Mouse (Mus musculus): Measurements from ENCODE around the gene Hist1h1a. TPM values are rescaled to one million over a fixed set of nuclear protein-coding genes. Genes with fewer than 3 reads are reported as not detected.
"Not testable (repeated sequence)": the region's sequence is repeated elsewhere in the genome, so short reads cannot be mapped to it uniquely, and the experiment has no call there.

Hist1h1a gene
- total RNA-seq, 2 experiments from 2014 or later: 15.7 to 16.5 TPM

- no peak for DNase-seq (ENCODE audit: low spot score in 2 of 2)
Measured at GRCm38 (mm10) chr13:23759916-23760239, 3.6 kb upstream of the Hist1h1a start.

- DNase-seq (ENCODE audit: low spot score in 2 of 2): peak in 1 of 2 experiments; percentile 28
Measured at GRCm38 (mm10) chr13:23760240-23760971, 3.1 kb upstream of the Hist1h1a start.

- DNase-seq (ENCODE audit: low spot score in 2 of 2): peak; percentile 97 to 98
Measured at GRCm38 (mm10) chr13:23760972-23761864, 2.2 kb upstream of the Hist1h1a start, which contains the start of gene Hist1h4a. Hist1h4a (minus strand) TSS chr13:23761230.

DNA sequence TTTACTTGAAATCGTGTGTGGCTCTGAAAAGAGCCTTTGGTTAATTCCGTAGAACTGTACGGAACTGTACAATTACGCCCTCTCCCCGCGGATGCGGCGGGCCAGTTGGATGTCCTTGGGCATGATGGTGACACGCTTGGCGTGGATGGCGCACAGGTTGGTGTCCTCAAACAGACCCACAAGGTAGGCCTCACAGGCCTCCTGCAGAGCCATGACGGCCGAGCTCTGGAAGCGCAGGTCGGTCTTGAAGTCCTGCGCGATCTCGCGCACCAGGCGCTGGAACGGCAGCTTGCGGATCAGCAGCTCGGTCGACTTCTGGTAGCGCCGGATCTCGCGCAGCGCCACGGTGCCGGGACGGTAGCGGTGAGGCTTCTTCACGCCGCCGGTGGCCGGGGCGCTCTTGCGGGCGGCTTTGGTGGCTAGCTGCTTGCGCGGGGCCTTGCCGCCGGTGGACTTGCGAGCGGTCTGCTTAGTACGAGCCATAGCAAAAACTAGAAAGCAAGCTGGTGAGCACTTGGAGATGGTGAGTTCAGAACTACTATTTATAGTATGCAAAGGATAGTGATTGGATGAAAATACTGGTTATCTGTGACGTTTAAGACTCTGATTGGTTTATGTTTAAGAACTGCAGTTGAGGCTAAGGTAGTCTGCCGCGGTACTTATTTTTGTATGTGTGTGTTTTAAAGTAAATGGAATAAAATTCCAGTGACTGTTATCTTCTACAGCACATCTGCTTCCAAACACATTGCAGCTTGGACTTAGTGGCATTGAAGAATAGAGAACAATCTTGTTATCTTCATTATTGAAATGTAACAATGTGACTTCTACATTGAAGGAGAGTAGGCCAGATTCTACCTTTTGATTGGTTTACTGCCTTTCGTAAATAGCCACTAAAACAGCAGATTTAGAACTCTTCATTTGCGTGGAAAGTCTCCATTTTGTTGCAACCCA lies 1.3 kb upstream of the Hist1h1a start, which contains the start of gene Hist1h3a:
Hist1h3a (minus strand) TSS at position 516 of the 951 bp plus-strand sequence.
- peak in 1 of 2 experiments; percentile 85 for DNase-seq (ENCODE audit: low spot score in 2 of 2)

GRCm38 (mm10) chr13:23763242-23763585 lies 252 bp upstream of the Hist1h1a start:
- DNase-seq (ENCODE audit: low spot score in 2 of 2): no peak

- DNase-seq (ENCODE audit: low spot score in 2 of 2): no peak
Measured at GRCm38 (mm10) chr13:23764324-23765171, 1.1 kb downstream of the Hist1h1a start.

- DNase-seq (ENCODE audit: low spot score in 2 of 2): no peak
Measured at GRCm38 (mm10) chr13:23765172-23765513, 1.7 kb downstream of the Hist1h1a start.

DNA sequence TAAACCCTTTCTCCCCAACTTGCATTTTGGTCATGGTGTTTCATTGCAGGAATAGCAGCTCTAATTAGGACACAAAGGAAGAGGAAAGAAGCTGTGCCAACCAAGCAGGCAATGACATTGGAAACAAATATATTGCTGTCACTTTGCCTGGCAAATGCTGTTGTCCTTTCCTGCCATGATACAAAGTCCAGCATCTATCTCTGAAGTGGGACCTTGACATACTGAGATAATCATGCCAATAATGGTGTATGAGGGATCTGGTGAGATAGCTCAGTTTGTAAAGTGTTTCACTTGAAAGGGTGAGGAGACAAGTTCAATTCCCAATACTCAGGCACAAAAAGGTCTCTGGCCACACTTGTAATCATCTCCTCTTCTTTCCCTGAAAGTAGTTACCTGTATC lies 3.3 kb downstream of the Hist1h1a start:
- DNase-seq (ENCODE audit: low spot score in 2 of 2): no peak

- DNase-seq (ENCODE audit: low spot score in 2 of 2): no peak
Measured at GRCm38 (mm10) chr13:23768834-23769397, 5.5 kb downstream of the Hist1h1a start.

DNA sequence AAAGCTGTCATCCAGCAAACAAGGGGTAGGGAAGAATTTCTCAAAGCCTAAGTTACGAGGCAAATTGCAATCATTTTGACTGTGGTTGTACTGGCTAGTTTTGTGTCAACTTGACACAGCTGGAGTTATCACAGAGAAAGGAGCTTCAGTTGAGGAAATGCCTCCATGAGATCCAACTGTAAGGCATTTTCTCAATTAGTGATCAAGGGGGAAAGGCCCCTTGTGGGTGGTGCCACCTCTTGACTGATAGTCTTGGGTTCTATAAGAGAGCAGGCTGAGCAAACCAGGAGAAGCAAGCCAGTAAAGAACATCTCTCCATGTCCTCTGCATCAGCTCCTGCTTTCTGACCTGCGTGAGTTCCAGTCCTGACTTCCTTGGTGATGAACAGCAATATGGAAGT lies 6.1 kb downstream of the Hist1h1a start, which contains the start of gene Trim38:
Trim38 (plus strand) TSS at position 301 of the 400 bp plus-strand sequence.
- not testable (repeated sequence) for DNase-seq (ENCODE audit: low spot score in 2 of 2)

DNA sequence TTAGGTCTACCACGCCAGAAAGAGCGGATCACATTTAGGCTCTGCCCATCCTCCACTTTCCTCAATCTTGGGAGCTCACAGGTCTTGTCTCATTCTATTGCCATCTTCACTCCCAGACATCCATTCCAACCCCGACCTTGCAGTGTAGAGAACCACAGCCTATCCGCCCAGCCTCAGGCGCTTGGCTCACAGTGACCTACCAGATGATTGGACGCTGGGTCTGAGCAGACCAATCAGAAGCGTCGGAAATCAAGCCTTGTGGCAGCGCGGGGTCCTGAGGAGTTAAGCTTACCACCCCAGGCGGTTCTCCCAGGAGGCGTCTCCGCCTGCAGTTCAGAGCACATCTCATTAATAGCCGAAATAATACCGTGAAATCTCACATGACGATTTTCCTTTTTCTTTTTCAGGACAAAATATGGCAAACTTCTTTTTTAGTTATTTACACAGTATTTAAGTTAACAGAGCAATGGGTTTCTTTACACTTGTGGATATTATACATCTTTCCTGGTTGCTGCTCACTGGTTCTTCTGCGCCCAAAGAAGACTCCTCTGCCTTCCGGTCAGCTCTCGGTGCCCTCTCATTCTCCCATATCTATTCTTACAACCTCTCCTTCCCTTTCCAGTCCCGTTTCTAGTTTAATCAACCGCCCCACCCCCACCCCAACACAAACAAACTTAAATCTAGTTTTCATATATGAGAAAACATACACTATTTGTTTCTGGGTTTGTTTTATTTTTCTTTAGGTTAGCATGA lies 9.3 kb downstream of the Hist1h1a start:
- DNase-seq (ENCODE audit: low spot score in 2 of 2): peak; percentile 47 to 58

DNA sequence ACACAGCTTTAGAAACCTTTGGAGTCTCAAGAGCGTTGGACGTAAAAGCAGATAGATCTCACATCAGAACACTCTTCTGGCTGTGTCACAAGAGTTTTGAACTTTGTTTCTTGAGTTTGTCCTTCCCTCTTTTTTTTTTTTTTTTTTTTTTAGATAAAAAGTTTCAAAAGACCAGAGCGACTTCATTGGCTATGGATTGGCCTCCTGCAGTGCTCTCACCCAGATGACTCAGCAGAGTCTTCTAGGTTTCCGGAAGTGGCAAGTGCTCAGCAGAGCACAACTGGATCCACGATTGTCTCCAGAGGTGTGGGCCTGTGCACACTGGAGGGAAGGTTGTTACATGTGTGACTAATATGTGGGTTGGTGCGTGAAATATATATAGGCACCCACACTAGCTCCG lies 14.9 kb downstream of the Hist1h1a start:
- DNase-seq (ENCODE audit: low spot score in 2 of 2): no peak

GRCm38 (mm10) chr13:23779025-23779424 lies 15.6 kb downstream of the Hist1h1a start:
- no peak for DNase-seq (ENCODE audit: low spot score in 2 of 2)

DNA sequence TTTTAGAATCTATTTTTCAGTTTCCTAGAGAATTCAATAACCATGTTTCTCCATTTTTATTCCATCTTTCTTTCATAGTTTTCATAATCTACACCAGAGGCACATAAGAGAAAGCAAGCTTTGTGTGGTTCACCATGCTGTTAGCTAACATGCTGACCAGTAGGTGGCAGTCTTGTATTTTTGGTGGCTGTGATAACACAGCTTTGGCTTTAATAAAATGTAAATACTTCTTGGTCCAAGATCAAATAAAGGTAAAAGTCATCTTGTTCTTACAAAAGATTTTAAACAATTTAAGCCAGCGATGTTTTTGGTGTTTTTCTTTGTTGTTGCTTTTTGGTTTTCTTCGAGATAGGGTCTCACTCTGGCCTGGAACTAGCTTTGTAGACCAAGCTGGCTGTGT lies 29.1 kb downstream of the Hist1h1a start:
- peak; percentile 19 to 70 for DNase-seq (ENCODE audit: low spot score in 2 of 2)

DNA sequence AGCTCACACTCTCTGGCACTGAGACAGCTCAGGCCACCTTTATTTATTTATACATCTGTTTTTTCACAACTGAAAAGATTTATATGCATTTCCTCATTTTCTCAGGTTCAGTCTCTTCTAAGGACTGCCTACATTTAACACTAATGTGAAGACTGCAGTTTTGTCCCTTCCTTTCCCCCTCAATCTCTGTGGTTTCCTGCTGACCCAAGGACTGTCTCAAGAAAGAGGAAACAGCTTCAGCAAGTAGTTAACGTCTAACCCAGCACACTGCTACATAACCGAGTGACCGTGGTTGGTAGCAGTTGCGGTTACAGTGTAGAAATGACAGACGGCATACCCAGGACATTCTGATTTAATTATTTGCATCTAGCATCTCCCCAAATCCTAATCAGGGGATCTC lies 35.9 kb downstream of the Hist1h1a start:
- no peak for DNase-seq (ENCODE audit: low spot score in 2 of 2)

GRCm38 (mm10) chr13:23804532-23804931 lies 41.1 kb downstream of the Hist1h1a start:
- no peak for DNase-seq (ENCODE audit: low spot score in 2 of 2)

DNA sequence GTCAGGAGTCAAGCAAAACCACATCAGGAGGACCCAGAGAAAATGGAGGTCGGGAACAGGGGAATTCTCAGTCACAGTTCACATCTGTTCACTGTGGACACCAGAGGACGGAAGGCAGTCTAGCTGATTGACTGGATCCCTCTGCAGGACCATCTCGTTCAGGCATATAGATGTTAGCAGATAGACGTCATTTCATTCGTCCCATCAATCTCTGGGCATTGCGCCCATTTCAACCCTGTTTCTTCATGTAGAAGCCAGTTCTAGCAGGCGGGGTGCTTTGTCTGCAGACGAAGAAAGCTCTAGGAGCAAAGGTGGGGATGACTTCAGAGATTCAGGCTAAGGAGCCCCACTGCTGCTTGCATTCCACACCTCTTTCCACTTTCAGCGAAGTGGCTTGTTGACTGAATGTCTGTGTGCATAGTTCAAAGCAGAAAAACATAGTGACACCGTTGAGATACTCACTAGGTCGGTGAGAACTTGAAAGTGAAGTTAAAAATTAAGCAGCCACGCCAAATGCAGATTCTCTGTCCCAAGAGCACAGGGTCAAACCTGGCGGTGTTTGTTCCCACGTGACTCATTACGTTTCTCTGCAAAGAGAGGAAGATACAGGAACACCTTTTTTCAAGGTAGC lies 43.1 kb downstream of the Hist1h1a start, which contains the start of gene Slc17a2:
Slc17a2 (plus strand) TSS at position 572 of the 631 bp plus-strand sequence.
- DNase-seq (ENCODE audit: low spot score in 2 of 2): no peak
